Mouse (Mus musculus): ENCODE measurements at regions not wholly inside any gene's neighbourhood (a gene's known extent, or its start where the extent isn't known, plus 50 kb on each side); places are given as distances from the start of the nearest gene placed in this dataset.

DNA sequence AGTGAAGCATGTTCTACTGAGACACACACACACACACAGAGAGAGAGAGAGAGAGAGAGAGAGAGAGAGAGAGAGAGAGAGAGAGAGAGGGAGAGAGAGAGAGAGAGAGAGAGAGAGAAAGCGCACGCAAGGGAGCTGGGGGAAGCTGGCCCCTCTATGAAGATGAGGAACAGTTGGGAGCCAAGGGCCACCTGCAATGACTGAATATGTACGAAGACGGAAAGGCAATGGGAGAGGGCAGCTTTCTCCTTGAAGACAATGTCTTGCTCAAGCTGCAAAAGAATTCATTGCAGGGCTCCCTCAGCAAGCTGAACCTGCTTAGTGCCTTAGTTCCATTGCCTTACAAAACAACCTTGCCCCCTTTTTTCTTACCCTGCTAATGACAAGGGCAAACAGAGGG lies 163.1 kb downstream of the Sox4 start:
- no peak for TF ChIP-seq CTCF (IDR thresholded peaks at IDR 0.05; ENCODE audit: low read depth)
- TF ChIP-seq EP300 (optimal IDR thresholded peaks at IDR 0.05): no peak
